Mouse (Mus musculus) liver, adult 2 months (tissue): ENCODE measurements around the gene Erich6.

ENCODE experiments used
- CTCF ChIP-seq: fragments of 200-500 bp; IDR thresholded peaks from 2 replicates; pipeline ENCODE4 v1.5.1; 2011; ENCODE audit warnings: low read depth, low read length, control low read depth
- POLR2A ChIP-seq: fragments of 200-500 bp; IDR thresholded peaks from 2 replicates; pipeline ENCODE4 v1.6.1; 2011; ENCODE audit warnings: low read length, control low read depth; ENCODE audit not compliant: insufficient read depth; ENCODE audit errors: extremely low read depth

- TF ChIP-seq CTCF: no peak
- no peak for TF ChIP-seq POLR2A
Measured at GRCm38 (mm10) chr3:58679996-58680395, 43.0 kb upstream of the Erich6 start.
